Mouse (Mus musculus): ENCODE measurements around the gene Mfap5.

DNA sequence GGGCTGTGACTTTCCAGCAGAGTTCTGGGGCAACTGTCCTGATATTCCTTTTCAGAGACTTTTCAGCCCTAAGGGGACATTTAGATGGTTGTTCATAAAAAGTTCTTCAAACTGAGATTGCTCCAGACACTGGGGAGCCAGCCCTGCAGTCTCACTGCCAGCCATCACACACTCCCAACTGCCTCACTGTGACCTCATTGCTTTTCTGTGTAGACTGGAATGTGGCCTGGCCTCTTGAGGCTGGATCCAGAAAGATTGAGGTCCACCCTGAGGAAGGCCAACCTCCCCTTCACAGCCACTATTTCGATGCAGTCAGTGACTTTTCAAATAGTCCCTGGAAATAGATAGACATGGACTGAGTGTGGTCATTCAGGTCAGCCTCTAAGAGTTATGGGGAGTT is 12.0 kb downstream of the Mfap5 start:
- TF ChIP-seq CTCF (IDR thresholded peaks at IDR 0.05; ENCODE audit: insufficient read depth, low read length), result no peak
- TF ChIP-seq POLR2A (IDR thresholded peaks at IDR 0.05; ENCODE audit: borderline replicate concordance, extremely low read depth, low read depth, low read length), result no peak

Data from lung, adult 2 months (tissue).